Mouse (Mus musculus) cerebral cortex, adult 2 months (tissue): ENCODE data around the gene Fam173a.

Experiments
- WGBS: fragments of 180-500 bp; shearing (Covaris S2); methylation state at CpG from one replicate; pipeline ENCODE4 v1.1.7; 2018; 5-methylcytosine and 5-hydroxymethylcytosine counted together

Gene Fam173a

DNA sequence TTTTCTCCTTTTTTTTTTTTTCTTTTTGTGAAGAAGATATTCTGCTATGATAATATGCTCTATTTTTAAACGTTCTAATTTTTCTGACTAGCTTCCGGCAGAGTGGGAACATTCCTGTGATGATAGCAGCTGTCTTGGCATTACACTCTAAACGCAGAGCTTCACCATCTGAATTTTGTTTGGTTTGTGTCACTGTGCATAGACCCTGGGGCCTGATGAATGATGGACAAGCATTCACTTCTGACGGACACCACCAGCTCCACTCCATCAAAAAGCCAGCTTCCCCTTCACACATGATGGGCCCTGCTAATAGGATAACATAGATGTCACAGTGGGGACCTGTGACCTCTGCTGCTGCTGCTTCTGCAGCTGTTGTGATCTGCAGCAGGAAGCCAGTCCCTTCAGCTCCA is 31.1 kb downstream of the Fam173a start:
- 27% methylated on average over 4 of the region's 4 CpGs for WGBS

DNA sequence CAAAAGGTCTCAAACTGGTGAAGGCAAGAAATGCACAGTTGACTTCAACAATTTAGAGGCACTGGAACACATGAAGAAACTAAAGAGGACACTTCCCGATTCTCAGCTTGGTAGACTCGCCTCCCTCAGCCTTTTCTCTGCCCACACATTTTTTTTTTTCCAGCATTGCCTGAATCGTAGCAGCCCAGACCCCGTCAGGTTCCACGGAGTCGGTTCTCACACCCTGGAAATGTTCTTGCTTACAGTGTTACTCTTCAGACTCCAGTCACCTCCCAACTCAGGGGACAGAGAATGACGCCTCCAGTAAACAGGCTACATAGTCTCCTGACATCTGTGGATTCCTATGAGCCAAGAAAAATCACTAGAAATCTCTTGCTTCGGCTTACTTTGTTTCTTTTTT is 32.6 kb downstream of the Fam173a start:
- WGBS = 39% methylated on average over 8 of the region's 8 CpGs

DNA sequence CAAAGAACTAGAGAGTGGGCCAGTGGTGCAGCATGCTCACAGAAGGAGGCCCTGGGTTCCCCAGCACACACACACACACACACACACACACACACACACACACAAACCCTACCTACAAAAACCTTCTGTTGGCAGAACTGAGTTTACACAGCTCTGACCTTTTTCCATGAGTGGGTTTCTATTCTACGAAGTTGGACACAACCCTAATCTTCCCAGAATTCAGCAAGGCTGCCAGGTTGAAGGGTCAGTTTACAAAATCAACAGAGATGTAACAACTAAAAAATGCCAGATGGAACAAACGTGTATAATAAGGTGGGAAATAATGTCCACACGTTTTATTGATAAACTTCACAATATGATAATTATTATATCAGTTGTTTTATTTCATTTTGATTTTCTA is 35.0 kb downstream of the Fam173a start:
- 75% methylated on average over 3 of the region's 3 CpGs for WGBS

DNA sequence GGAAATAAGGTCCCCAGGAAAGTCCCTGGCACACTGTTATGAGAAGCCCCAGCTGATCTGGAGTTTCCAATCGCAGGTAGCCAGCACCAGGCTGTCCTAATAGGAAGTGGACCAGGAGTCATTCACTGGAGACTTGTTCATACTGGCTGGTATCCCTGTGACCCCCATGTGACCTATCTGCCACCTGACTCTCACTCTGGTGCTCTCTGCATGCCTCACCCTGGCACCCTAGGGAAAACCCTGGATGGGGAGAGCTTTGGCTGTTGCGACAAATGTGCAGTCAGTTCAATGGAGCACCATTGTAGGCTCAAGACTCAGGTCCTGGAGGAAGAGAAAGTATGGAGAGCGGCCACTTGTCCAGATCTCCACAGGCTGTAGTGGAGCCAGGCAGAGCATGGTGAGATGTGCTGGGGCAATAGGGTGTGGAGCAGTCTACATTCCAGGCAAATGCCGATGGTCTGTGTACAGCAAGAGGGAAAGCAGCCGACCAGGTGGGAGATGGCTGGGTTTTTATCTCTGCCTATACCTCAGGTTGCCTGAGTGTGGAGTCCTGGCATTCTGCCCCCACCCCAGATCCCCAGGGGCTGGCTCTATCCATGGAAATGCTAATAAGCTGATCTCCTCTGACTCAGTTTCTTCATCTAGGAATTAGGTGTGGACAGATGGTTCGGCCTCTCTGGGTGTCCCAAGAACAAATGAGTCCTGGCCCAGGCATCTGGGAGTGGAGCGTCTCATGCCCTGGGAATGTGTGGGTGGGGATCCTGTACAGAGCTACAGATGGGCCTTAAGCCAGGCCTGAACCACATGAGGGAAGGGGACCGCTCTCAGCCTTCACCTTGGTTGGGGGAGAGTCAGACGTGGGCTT is 36.1 kb downstream of the Fam173a start:
- WGBS = 82% methylated on average over 9 of the region's 9 CpGs

DNA sequence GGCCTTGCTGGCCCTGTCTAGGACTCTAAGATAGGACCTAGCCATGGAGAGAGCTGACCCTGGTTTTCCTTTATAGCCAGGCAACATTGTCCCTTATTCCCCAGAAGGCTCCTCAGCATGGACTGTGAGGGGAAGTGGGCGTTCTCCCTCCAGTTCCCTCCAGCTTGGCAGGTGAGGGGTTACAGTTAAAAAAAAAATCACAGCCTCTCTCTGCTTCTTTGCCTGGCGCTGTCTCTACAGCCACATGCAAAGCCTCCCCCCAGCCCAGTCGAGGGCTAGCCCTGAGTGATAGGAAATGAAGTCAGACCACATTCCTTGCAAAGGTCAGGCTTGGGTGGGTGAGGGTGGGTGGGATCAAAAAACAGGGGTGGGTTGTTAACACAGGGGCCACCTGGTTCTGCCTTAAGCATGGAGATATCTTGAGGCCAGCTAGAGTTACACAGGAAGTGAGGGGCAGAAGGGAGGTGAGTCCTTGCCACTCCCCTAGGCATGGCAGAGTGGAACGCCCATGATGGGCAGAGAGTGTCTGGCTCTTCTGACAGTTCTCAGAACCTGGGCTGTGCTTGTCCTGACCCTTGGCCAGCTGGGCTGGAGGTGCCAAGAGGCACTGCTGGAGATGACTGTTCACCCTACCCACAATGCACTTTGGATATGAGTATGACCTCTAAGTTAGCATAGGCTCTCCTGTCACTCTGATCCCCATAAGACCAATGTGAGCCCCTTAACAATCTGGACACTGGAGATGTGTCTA is 36.9 kb downstream of the Fam173a start:
- WGBS = 65% methylated on average over 4 of the region's 4 CpGs

DNA sequence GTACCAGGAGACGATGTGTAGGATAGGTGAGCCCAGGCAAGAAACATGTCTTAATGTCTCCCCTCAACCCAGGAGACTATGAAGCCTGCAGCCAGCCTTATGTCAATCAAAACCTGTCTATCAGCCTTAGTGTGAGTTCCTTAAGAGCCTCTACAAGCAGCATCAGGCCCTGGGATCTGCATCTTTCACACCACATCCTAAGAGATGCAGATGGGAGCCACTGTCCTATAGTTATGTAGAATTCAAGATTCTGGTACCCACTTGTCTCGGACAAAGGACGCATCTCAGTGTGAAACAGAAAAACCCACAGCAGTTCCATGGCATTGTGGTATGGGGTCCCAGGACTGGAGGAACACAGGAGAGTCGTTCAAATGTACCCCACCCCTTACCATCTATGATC is 37.6 kb downstream of the Fam173a start:
- 90% methylated on average over 4 of the region's 4 CpGs for WGBS

DNA sequence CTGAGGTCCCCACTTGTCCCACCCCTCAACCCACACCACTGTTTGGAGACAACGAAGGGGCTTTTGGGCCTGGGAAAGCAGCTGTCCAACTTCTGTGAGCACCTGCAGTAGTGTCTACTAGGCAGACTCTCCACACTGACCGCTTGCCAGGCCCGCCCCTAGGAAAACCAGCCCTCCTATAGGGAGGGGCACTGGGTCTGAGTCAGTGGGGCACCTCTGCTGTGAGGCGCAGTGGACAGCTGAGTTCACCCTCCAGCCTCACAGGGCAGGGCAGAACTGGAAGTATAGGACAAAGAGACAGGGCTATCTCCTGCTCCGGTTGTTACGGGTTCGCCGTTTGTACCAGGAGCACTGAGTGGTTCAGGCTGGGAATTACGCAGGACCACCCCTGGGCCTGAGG is 38.5 kb downstream of the Fam173a start, which contains the start of gene Msln:
TSS of gene Msln (minus strand) at position 138 of the 400 bp plus-strand sequence.
- WGBS = 89% methylated on average over 9 of the region's 9 CpGs

DNA sequence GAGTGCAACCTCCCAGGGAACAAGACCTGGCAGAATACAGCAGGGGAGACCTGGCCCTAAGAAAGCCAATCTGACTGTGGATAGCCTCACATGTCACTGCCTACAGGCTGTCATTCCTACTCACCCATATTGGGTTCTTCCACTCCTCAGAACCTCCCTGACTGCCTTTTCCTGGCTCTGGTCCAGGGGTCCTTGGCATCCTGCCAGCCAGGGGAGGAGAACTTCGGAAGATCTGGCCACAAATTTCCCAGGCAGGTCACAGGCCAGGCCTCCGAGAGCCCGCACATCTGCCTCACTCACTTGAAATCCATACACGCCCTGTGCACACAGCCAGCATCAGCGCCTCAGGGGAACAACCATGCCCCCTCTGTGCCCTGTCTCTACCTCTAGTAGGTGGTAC is 41.3 kb downstream of the Fam173a start:
- WGBS = 41% methylated on average over 5 of the region's 5 CpGs

DNA sequence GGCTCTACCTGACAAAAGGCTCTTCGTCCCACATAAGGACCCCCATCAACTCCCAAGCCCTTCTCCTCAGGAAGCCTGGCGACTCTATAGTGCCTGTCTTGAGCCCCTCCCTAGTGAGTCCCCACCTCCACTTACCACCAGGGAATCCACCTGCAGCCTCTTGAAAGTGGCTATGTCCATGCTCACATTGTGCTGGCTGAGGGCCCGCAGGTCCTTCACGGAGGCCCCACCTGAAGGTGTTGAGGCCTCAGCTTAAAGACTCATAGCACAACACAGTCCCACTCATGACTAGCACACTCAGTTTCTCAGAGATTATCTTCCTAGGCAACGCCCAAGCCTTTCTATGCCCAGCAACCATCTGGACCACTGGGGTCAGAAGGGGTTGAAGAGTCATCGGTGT is 43.4 kb downstream of the Fam173a start:
- 86% methylated on average over 6 of the region's 6 CpGs for WGBS

DNA sequence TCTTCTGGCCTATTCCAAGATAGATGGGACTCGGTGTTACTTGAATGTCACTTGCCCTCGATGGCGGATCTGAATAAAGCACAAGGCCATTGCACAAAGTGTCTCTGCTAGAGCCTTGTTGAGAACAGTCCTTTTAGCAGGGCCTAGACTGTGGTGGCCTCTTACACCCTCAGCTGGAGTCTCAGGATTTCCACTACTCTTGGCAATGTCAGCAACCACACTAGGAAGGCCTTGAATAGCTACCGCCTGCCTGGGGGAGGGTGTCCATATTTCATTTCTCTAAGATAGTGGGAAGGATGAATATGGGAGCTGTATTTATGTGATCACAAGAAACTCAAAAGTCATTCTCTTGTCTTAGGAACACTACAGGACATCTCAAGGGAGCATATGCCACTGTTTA is 44.5 kb downstream of the Fam173a start:
- 86% methylated on average over 4 of the region's 4 CpGs for WGBS

DNA sequence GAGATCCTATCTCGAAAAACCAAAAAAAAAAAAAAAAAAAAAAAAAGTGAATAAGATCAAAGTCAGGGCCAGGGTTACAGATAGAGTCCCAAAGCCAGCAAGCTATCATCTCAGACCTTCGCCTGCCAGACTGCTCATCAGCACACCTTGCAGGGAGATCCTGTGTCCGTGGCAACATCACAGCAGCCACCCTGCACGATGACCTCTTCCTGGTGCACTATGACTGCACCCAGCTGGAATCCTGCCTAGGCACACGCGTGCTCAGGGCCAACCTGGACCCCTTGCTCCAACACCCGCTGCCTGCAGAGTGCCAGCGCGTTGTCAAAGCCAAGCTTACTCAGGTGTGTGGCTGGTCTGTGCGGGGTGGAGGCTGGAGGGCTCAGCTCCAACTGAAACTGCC is 48.4 kb downstream of the Fam173a start:
- 83% methylated on average over 10 of the region's 10 CpGs for WGBS

DNA sequence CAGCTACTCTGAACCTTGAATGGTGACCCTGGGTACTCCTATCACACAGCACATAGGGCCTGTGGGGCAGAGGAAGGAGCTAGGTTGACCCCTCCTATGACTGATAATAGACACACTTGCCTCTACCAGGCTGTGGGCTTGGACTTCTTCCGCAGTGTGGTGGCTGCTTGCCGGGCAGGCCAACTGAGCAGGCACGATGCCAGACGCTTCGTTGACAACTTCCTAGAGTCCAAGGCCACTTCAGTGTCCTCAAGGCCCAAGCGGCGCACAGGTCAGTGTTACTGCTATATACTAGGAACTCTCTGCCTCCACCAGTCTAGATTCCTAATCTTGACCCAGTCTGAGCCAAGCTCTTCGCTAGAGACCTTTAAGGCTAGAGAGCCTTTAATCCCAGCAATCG is 48.9 kb downstream of the Fam173a start:
- WGBS = 91% methylated on average over 9 of the region's 9 CpGs

DNA sequence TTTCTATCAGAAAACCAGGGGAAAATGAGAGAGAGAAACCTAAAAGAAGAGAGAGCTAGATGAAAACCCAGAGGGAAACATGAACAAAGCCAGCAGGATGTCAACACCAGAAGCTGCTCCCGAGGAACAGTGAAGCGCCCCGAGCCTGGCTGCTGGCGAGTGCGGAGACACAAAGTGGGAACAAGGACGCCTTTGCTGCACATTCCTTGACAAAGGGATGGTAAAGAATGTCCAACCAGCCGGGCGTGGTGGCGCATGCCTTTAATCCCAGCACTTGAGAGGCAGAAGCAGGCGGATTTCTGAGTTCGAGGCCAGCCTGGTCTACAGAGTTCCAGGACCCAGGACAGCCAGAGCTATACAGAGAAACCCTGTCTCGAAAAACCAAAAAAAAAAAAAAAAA is 51.2 kb downstream of the Fam173a start:
- WGBS = 75% methylated on average over 12 of the region's 12 CpGs
